Mouse (Mus musculus) heart, postnatal 0 days (tissue): ENCODE results near the gene Hipk4.

Experiments
- CTCF ChIP-seq: IDR thresholded peaks from 2 replicates; pipeline ENCODE4 v1.5.1; 2016; ENCODE audit warnings: antibody characterized with exemption, control low read depth, low read depth
- EP300 ChIP-seq: IDR thresholded peaks from 2 replicates; pipeline ENCODE4 v1.6.1; 2016; ENCODE audit warnings: antibody characterized with exemption, low read depth

- TF ChIP-seq CTCF (no peak), EP300 (no peak)
These were observed 42.0 kb upstream of the Hipk4 start for GRCm38 (mm10) chr7:27480927-27481626.
